Mouse (Mus musculus): ENCODE data around the gene Cobl.

Gene Cobl

DNA sequence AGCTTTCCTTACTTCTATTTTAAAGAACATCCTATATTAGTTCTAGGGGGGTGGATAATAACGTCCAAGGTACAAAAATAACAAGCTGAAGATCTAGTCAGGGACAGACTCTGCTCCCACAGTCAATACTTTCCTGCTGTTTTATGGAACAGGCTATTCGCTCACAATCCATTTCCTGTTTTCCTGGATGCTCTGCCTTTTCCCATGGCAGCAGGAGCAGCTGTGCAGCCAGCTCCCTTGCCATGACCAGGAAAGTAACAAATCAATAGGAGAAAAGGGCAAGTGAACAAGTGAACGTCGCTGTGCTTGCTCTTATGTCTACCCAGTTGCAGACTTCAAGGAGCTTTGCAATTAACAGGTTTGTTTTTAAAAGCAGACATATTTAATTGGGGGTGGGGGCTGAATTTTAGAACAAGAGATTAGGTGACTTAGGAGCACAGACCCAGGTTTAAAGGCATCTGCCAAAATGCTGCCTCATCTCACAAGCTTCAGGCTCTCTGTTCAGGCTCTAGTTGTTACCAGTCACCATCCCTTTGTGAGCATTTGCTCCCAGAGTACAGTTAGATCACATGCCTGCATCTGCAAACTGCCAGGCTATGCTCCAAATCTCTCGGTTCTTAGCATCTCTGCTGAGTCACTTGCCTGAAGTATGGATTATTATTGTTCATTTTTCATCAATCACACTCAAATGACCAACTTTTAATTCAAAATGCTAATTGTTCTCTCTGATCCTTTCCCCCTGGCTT, 164.9 kb downstream of the Cobl start:
- DNase-seq = no peak

DNA sequence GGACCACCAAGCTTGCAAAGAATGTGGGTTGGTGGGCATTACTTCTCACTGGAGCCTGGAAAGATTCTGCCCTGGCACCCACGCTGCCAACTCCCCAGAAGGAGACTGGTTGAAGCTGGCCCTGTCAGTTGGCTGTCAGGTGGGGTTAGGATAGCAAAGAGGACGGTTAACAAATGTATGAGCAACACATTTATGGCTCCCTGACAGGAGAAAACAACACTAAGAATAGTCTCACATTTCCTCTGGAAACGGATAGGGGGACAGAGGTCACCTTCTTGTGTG, 173.2 kb downstream of the Cobl start:
- DNase-seq = no peak

DNA sequence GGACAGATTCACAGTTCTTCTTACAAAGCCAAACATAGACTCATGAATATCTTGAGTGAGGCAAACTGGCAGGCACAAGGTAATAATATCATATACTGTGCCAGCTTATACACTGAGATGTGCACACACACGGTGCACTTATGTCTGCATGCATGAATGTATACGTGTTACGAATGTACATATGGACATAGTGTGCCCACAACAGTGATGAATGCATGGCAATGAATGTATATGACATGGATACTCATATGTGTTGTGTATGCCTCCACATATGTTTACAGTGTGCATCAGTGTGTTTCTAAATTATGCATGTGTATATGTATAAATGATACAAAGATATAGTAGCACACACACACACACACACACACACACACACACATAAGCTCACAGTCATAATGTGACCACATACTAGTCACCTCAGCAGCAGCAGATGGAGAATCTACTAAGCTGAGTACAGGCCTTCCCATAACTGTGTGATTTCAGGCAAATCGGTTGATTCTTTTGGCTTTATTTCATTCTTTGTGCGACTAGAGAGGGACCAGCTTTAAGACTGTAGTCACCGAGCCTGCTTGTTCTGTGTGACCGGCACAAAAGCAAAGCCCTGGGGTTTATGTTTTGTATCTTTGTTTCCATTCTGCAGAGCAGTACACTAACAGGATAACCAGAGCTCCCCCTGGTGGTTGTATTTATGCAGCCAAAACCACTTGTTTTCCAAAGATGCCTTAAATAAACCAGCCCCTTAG, 173.7 kb downstream of the Cobl start:
- DNase-seq = peak; percentile 36 to 42

GRCm38 (mm10) chr11:12285319-12286021, 179.3 kb downstream of the Cobl start:
- DNase-seq = no peak

DNA sequence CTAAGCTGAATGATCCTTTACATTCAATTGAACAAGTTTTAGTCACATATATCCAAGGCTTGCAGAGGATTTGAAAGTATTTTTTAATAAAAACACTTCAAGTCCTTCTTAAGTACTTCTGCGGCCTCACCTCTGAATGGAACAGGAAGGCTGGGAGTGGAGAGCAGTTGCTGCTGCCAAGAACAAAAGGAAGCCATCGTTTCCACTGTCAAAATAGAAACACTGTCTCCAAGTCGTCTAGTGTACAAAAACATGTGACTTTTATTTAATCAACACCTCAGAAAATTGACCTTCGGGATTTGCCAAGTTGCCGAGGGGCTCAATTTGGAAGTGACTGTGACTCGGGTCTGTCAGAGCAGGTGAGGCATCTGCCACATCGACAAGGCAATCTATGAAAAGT, 184.0 kb downstream of the Cobl start:
- DNase-seq = no peak

GRCm38 (mm10) chr11:12274276-12274675, 190.5 kb downstream of the Cobl start:
- no peak for DNase-seq

GRCm38 (mm10) chr11:12273726-12274125, 191.0 kb downstream of the Cobl start:
- no peak for DNase-seq

DNA sequence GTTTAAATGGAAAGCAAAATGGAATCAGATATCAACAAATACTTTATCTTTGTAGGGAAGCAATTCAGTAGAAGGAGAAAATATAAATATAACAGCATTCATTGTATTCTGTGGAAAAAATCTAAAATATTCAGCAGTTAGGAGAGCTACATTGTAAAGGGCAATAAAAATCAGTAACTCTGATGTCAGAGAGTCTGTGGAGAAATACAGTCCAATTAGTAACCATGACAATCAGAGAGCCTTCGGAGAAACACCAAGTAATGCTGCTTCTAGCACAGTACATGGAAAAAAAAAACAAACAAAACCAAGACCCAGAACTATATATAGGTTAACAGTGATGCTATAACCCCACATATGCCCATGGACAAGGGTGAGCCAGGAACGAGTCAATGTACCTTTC, 206.3 kb downstream of the Cobl start:
- DNase-seq = no peak

GRCm38 (mm10) chr11:12257324-12258118, 207.2 kb downstream of the Cobl start:
- DNase-seq = no peak

- no peak for DNase-seq
Measured at GRCm38 (mm10) chr11:12245327-12245915, 219.3 kb downstream of the Cobl start.

DNA sequence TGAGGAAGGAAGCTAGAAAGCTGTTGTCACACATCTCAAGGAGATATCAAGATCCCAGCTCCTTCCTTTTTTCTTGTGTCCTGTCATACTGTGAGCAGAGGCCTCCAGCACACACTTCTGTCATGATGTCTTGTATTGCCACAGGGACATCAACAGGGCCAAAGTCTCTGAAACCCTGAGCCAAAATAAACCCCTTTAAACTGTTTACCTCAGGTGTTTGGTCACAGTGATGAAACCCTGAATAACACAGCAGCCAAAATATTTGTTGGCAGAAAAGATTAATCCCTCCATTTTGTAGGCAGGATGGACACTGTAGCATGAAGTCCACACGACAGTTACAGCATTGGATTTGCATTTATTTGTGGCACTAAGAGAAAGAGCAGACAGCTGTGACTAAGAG, 228.4 kb downstream of the Cobl start:
- DNase-seq = no peak

GRCm38 (mm10) chr11:12234876-12235275, 229.9 kb downstream of the Cobl start:
- DNase-seq = no peak

DNA sequence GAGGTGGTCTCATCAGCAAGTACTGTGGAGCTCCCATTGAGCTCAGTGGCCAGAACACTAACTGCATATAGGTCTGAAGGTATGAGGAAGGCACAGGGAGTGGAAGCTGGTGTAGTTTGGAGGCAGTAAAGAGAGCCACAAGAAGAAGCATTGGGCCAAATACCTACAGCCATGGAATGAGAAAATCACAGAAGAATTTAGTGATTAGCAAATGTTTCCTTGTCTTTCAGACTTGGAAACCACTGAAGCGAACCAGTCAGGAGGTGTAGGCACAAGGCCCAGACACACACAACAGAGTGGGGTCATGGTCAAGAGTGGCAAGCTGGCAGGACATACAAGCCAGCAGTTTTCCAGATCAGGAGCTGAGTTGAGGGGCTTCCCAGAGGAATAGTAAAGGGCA, 230.6 kb downstream of the Cobl start:
- DNase-seq = no peak

DNA sequence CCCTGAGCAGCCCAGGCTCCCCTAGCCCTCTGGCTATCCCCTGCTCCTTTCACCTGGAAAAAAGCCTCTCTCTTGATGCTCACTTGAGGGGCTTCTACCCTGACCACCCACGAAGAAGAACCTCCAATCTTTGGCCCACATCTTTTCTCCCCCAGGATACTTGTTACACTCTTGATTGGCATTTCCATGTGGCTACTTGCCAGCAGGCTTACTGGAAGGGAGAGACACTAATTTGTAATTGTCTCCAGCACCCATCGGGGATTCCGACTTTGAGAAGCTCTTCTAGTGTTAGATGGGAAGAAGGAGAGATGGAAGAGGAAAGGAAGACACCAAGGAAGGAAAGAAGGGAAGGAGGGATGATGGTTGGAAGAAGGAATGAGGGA, 232.0 kb downstream of the Cobl start:
- no peak for DNase-seq

GRCm38 (mm10) chr11:12232041-12232742, 232.6 kb downstream of the Cobl start:
- DNase-seq = no peak

GRCm38 (mm10) chr11:12231481-12232035, 233.2 kb downstream of the Cobl start:
- no peak for DNase-seq

DNA sequence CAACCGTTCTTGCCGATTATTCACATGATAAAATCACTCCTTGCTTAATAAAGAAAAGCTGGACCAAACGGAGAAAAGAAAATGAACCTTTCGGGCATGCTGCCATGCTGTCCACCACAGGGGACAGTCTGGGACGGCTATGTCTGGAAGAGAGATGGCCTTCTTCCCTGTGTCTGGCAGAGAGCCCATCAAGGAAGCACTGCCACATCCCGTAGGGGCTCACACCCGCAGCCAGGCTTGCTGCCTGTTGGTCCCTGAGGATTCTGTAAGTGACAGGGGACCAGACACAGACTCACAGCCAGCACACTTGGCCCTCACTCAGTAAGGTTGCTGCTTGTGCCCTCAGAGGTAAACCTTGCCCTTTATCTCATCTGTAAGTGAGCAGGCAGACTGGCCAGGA, 235.3 kb downstream of the Cobl start:
- DNase-seq = no peak

DNA sequence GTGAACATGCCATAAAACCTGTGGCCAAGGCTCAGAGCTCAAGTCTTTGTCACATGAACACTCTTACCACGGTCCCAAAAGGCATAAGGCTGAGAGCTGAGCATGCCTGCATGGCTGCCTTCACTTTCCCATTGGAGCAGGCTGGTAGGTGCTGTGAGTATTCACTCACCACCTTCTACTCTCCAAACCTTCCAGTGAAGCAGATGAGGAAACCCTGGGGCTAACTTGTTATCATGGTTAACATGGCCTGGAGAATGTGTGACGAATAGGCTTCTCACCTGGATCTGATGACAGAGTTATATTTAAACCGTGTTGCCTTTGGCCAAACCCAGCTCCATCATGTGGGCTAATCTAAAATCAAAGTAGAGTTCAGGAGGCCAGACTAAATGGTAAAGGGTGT, 237.4 kb downstream of the Cobl start:
- DNase-seq = no peak

GRCm38 (mm10) chr11:12219594-12220530, 244.9 kb downstream of the Cobl start:
- no peak for DNase-seq

DNA sequence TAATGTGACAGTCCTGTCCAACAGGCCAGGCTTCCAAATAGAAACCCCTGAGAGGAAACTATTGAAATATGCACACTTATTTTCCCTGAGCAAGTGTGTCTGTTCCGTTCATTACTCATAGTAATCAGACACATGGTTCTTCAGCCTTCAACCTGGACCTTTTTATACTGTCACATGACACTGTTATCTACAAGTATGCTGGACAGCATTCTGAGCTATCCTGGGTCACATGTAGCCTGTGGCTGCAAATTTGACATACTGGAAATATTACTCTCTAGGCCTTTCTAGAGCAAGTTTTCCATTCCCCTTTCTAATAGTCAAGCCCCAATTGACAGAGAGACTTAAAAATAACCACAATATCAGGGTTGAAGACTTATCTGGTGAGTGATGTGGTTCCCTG, 247.9 kb downstream of the Cobl start:
- DNase-seq = no peak

DNA sequence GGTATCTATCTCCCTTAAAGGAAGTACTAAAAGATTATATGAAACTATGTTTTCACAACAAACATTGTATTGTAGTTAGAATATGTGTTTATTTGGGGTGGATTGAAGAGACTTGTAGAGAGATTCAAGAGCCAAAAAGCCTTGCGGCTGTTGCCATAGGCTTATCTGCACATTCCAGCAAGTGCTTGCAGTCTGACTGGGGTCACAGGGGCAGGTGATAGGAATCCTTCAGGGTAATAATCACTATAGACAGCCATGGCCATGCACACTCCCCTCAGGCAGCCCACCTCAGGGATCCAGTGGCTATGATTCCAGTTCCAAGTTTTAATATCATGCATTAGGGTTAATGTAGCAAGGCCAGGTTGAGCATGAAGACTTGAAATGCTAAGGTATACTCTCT, 249.2 kb downstream of the Cobl start:
- no peak for DNase-seq
